Comparison of ENCODE assay signal across 8 mouse cellular contexts in the genomic region with DNA sequence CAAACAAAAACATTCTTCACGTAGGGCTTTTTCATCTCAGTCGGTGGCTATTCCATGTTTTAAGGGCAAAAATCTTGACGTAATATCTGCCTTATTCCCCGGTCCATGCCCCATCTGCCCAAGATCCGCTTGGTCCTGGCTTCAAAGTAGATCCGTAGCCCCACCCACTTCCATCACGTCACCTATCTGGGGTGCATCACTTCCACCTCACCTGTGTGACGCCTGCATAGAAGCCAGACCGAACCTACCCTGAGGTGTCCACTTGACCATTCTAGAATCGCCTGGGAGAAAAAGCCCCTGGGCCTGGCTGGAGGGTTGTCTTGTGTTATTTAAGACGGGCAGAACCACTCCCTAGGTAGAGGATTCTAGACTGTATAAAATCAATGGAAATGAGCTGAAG. TPM values are rescaled to one million over a fixed set of nuclear protein-coding genes. Genes with fewer than 3 reads are reported as not detected.
A peak's percentile ranks its signal among the peaks of the same experiment; 100 is the strongest.
DNase-seq lines count a peak whose midpoint lies in the region; ATAC-seq lines count a peak whose summit lies in the region.

No protein-coding gene starts in this region.

- H3K36me3 ChIP-seq in forebrain, embryonic 11.5 days (ENCODE audit: control insufficient read depth, insufficient read depth, low read length) = no peaks in the 10 kb centered on the region
- H3K36me3 ChIP-seq in neural tube, embryonic 12.5 days = no peaks in the 10 kb centered on the region

- peak; percentile 38 for ATAC-seq in forebrain, embryonic 11.5 days (replicated peaks; ENCODE audit: low FRiP score)
- peak; percentile 43 for ATAC-seq in neural tube, embryonic 12.5 days (ENCODE audit: low FRiP score, low read depth)

- no peaks in the 10 kb centered on the region for H3K27me3 ChIP-seq in forebrain, embryonic 11.5 days (ENCODE audit: control insufficient read depth, insufficient read depth, low read length)
- no peaks in the 10 kb centered on the region for H3K27me3 ChIP-seq in neural tube, embryonic 12.5 days (replicated peaks)

- H3K4me1 ChIP-seq in forebrain, embryonic 11.5 days (replicated peaks; ENCODE audit: control insufficient read depth, insufficient read depth, low read length) = peaks cover 4% of the 10 kb centered on the region; the same call in 1 of the 2 replicates
- peaks cover 15% of the 10 kb centered on the region for H3K4me1 ChIP-seq in neural tube, embryonic 12.5 days

- no peaks in the 10 kb centered on the region for H3K9me3 ChIP-seq in forebrain, embryonic 11.5 days (ENCODE audit: control insufficient read depth, low read length)
- no peaks in the 10 kb centered on the region for H3K9me3 ChIP-seq in neural tube, embryonic 12.5 days

- peak overlapping the region; percentile 87 for H3K4me3 ChIP-seq in forebrain, embryonic 11.5 days (ENCODE audit: low read depth, low read length)
- H3K4me3 ChIP-seq in neural tube, embryonic 12.5 days = peak overlapping the region; percentile 87

- H3K4me2 ChIP-seq in forebrain, embryonic 11.5 days (ENCODE audit: low read depth, low read length, severe bottlenecking) = peak overlapping the region; percentile 56
- peak overlapping the region; percentile 79 for H3K4me2 ChIP-seq in neural tube, embryonic 12.5 days (replicated peaks)

- no peak overlapping the region for H3K27ac ChIP-seq in forebrain, embryonic 11.5 days (ENCODE audit: low read depth, low read length)
- H3K27ac ChIP-seq in neural tube, embryonic 12.5 days = no peak overlapping the region

- intact Hi-C loops in left cerebral cortex, postnatal 25 days (cut with DNase I) = no loop called here

- H3K9ac ChIP-seq in forebrain, embryonic 11.5 days (ENCODE audit: low read length) = peak overlapping the region; percentile 45; the same call in 1 of the 2 replicates
- H3K9ac ChIP-seq in neural tube, embryonic 12.5 days = peak overlapping the region; percentile 96; the same call in 1 of the 2 replicates

- WGBS in forebrain, embryonic 11.5 days = 28% methylated on average over 11 of the region's 11 CpGs
- 34% methylated on average over 11 of the region's 11 CpGs for WGBS in neural tube, embryonic 12.5 days

- peak; percentile 58 for DNase-seq in kidney, adult 9 months
- no peak for DNase-seq in kidney, adult 18-20 months
- peak; percentile 76 for DNase-seq in brain, adult 2 months (ENCODE audit: low read depth, low spot score)
- no peak for DNase-seq in forebrain, embryonic 11.5 days (ENCODE audit: low spot score)
- peak; percentile 51 for DNase-seq in kidney, postnatal 10 days
- DNase-seq in left cerebral cortex, postnatal 25 days (ENCODE audit: low spot score in 2 of 2) = no peak
- no peak for DNase-seq in adrenal gland, postnatal 14 days

RNA-seq across cellular contexts. Expression of gene Xpnpep1, which starts 0.9 kb away (rescaled TPM):
- 150 and 168 TPM in 2 replicates for polyA plus RNA-seq in forebrain, embryonic 11.5 days (2014; fragmentation: Nextera tagmentation; extraction: Ambion mirVana)
- polyA plus RNA-seq in neural tube, embryonic 12.5 days (2016; fragmentation: Nextera tagmentation; extraction: Ambion mirVana) = 149 and 153 TPM in 2 replicates
- total RNA-seq in left cerebral cortex, postnatal 25 days (2021) = 10 to 100 TPM; 75.4 TPM
- total RNA-seq in adrenal gland, postnatal 14 days (2021) = 104 and 108 TPM in 2 replicates

Comparison
In these comparisons a context has a peak if more than half of its experiments do, and no peak if none do; other contexts are left out.
1. DNase-seq: peak in kidney, adult 9 months (single experiment), brain, adult 2 months (single experiment) and kidney, postnatal 10 days (single experiment); none in kidney, adult 18-20 months (single experiment), forebrain, embryonic 11.5 days (single experiment), left cerebral cortex, postnatal 25 days (0 of 2) and adrenal gland, postnatal 14 days (single experiment).